Mouse (Mus musculus) spleen, postnatal 0 days (tissue): ENCODE results near the gene Gm17349. TPM values are rescaled to one million over a fixed set of nuclear protein-coding genes. Genes with fewer than 3 reads are reported as not detected.

Experiments used
- polyA plus RNA-seq: library from polyadenylated mRNA; unstranded; fragments of >200 nt; fragmentation: Nextera tagmentation; extraction: Ambion mirVana; gene quantifications from 2 replicates; pipeline ENCODE4 v1.2.1, GENCODE M21; 2015

The Gm17349 gene
- polyA plus RNA-seq = not detected in 2 replicates

GRCm38 (mm10) chr15:99705440-99706048, at the start of gene Gm17349:
Gm17349 (minus strand) TSS chr15:99705490.

DNA sequence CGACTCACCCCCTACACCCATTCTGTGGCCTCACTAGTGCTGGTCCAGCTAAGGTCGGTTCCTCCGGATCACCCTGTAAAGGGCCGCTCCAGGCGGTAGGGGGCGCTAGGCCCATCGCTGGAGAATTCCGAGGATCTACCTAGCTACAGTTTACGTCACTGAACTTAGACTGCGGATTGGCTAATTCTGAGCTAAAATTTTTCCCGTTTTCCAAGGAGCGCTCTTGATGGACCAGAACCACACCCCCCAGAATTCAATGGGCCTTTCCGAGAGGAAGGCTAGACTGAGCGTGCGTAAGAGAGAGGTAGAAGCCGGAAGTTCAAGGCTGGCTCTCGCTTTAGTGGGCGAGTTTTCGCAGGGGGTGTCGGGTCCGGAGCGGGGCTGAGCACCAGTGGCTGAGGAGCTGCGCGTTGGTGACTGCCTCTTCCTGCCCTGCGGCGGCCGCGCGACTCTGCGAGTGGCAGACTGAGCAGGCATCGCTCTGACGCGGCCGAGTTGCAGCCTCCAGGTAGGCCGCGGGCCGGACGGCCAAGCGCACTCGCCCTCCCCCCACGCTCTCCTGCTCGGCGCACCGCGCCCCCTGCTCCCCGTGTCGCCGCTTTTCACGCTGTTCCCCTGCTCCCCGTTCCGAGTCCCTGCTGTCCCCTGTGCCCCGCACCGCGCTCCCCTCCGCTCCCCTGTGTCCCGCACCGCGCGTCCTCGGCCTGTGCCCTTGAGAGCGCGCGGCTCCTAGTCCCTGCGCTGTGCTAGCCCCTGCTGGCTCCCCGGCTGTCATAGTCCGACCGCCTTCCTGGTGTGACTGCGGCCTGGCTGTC, 20.3 kb upstream of the Gm17349 start, which contains the start of gene Cox14:
Gene Cox14, plus strand, starts transcription at position 278 of the 815 bp plus-strand sequence.

GRCm38 (mm10) chr15:99717386-99718334, 12.4 kb upstream of the Gm17349 start, which contains the start of gene Gpd1:
Gpd1 (plus strand) TSS chr15:99717515.

GRCm38 (mm10) chr15:99701999-99702900, 3.0 kb downstream of the Gm17349 start, which contains the start of gene Smarcd1:
Smarcd1 (plus strand) TSS chr15:99702129.

GRCm38 (mm10) chr15:99670154-99670821, 35.0 kb downstream of the Gm17349 start, which contains the start of gene Asic1:
Asic1 (plus strand) TSS chr15:99670368.

Other genes starting within 250 kb of the Gm17349 start
- 1.4 and 2.2 TPM in 2 replicates for gene Nckap5l, start 247.7 kb downstream of the Gm17349 start, polyA plus RNA-seq
- gene Bcdin3d, start 230.8 kb downstream of the Gm17349 start, polyA plus RNA-seq = 7.7 and 8.2 TPM in 2 replicates
- gene Faim2, start 177.3 kb downstream of the Gm17349 start, polyA plus RNA-seq = 0.13 TPM in 1 of 2 replicates, not detected in the other
- not detected in 2 replicates for gene Aqp2, start 126.4 kb downstream of the Gm17349 start, polyA plus RNA-seq
- 0.17 and 0.29 TPM in 2 replicates for gene Aqp5, start 114.7 kb downstream of the Gm17349 start, polyA plus RNA-seq
- not detected in 2 replicates for gene Aqp6, start 104.1 kb downstream of the Gm17349 start, polyA plus RNA-seq
- 70.4 and 74.5 TPM in 2 replicates for gene Racgap1, start 53.8 kb downstream of the Gm17349 start, polyA plus RNA-seq
- 0.25 and 0.52 TPM in 2 replicates for gene Asic1, start 35.1 kb downstream of the Gm17349 start, polyA plus RNA-seq
- gene Smarcd1, start 3.4 kb downstream of the Gm17349 start, polyA plus RNA-seq = 11.6 and 14.5 TPM in 2 replicates
- gene Gpd1, start 12.0 kb upstream of the Gm17349 start, polyA plus RNA-seq = 0.19 and 0.33 TPM in 2 replicates
- 115 and 136 TPM in 2 replicates for gene Cox14, start 20.1 kb upstream of the Gm17349 start, polyA plus RNA-seq
- gene Cers5, start 67.4 kb upstream of the Gm17349 start, polyA plus RNA-seq = 15.5 and 20.6 TPM in 2 replicates
- gene Lima1, start 170.0 kb upstream of the Gm17349 start, polyA plus RNA-seq = 8.8 and 11.4 TPM in 2 replicates